Comparison of ENCODE assay signal across 15 mouse cellular contexts in genomic region chr1:80504757-80505156, GRCm38 (mm10). TPM values are rescaled to one million over a fixed set of nuclear protein-coding genes. Genes with fewer than 3 reads are reported as not detected.
A peak's percentile ranks its signal among the peaks of the same experiment; 100 is the strongest.
DNase-seq lines count a peak whose midpoint lies in the region; ATAC-seq and TF ChIP-seq lines count a peak whose summit lies in the region.
"Had no signal": no experiment of that assay in that cellular context is flagged by ENCODE, and none has a peak within 500 bp of the region (broad histone marks: within the 10 kb centered on the region; RNA-seq: fewer than 3 reads in every experiment).

No protein-coding gene starts in this region.

- no peak overlapping the region for H3K4me2 ChIP-seq in hindbrain, postnatal 0 days (ENCODE audit: low read depth, low read length)
- H3K4me2 ChIP-seq in hindbrain, embryonic 14.5 days (replicated peaks), result no peak overlapping the region
- H3K4me2 ChIP-seq in stomach, postnatal 0 days (replicated peaks; ENCODE audit: low read depth), result no peak overlapping the region
- H3K4me2 ChIP-seq: forebrain, embryonic 12.5 days; limb, embryonic 15.5 days had no signal

- no peaks in the 10 kb centered on the region for H3K9me3 ChIP-seq in hindbrain, postnatal 0 days (ENCODE audit: low read length)
- H3K9me3 ChIP-seq in hindbrain, embryonic 14.5 days (ENCODE audit: control insufficient read depth, low read length), result no peaks in the 10 kb centered on the region; the same call in 1 of the 2 replicates
- no peaks in the 10 kb centered on the region for H3K9me3 ChIP-seq in stomach, postnatal 0 days (ENCODE audit: control insufficient read depth, low read length)
- H3K9me3 ChIP-seq in forebrain, embryonic 10.5 days, result no peaks in the 10 kb centered on the region
- H3K9me3 ChIP-seq in midbrain, embryonic 10.5 days (replicated peaks), result no peaks in the 10 kb centered on the region
- H3K9me3 ChIP-seq: forebrain, embryonic 12.5 days; limb, embryonic 15.5 days had no signal

- H3K4me1 ChIP-seq in hindbrain, postnatal 0 days (ENCODE audit: insufficient read depth, low read length), result no peaks in the 10 kb centered on the region
- no peaks in the 10 kb centered on the region for H3K4me1 ChIP-seq in hindbrain, embryonic 14.5 days (replicated peaks; ENCODE audit: control insufficient read depth, insufficient read depth, low read length)
- no peaks in the 10 kb centered on the region for H3K4me1 ChIP-seq in stomach, postnatal 0 days (replicated peaks; ENCODE audit: control insufficient read depth, insufficient read depth)
- H3K4me1 ChIP-seq in forebrain, embryonic 10.5 days, result no peaks in the 10 kb centered on the region
- no peaks in the 10 kb centered on the region for H3K4me1 ChIP-seq in midbrain, embryonic 10.5 days
- H3K4me1 ChIP-seq: forebrain, embryonic 12.5 days; limb, embryonic 15.5 days had no signal

- DNase-seq in hindbrain, postnatal 0 days (ENCODE audit: low spot score), result no peak
- no peak for DNase-seq in hindbrain, embryonic 14.5 days (ENCODE audit: low spot score)
- peak; percentile 20 for DNase-seq in lung, postnatal 36 days
- no peak for DNase-seq in lung, adult 18-20 months
- DNase-seq in brain, adult 2 months (ENCODE audit: low read depth, low spot score), result peak; percentile 37
- no peak for DNase-seq in stomach, postnatal 0 days (ENCODE audit: low spot score)
- no peak for DNase-seq in forebrain, embryonic 10.5 days (ENCODE audit: extremely low spot score, low spot score)
- DNase-seq in midbrain, embryonic 10.5 days (ENCODE audit: low spot score), result no peak
- DNase-seq: cerebellum, postnatal 36 days had no signal

- no peaks in the 10 kb centered on the region for H3K27me3 ChIP-seq in hindbrain, postnatal 0 days (ENCODE audit: insufficient read depth, low read length)
- H3K27me3 ChIP-seq in hindbrain, embryonic 14.5 days (ENCODE audit: control insufficient read depth, insufficient read depth, low read length), result no peaks in the 10 kb centered on the region
- H3K27me3 ChIP-seq in stomach, postnatal 0 days (ENCODE audit: control insufficient read depth, insufficient read depth, low read length), result no peaks in the 10 kb centered on the region
- H3K27me3 ChIP-seq in forebrain, embryonic 10.5 days (ENCODE audit: poor library complexity, severe bottlenecking), result no peaks in the 10 kb centered on the region
- no peaks in the 10 kb centered on the region for H3K27me3 ChIP-seq in midbrain, embryonic 10.5 days (ENCODE audit: low read depth, poor library complexity, severe bottlenecking)
- H3K27me3 ChIP-seq: forebrain, embryonic 12.5 days; limb, embryonic 15.5 days had no signal

- no peak for TF ChIP-seq EP300 in stomach, postnatal 0 days (optimal IDR thresholded peaks at IDR 0.05)

- H3K27ac ChIP-seq in hindbrain, postnatal 0 days, result no peak overlapping the region
- H3K27ac ChIP-seq in hindbrain, embryonic 14.5 days, result no peak overlapping the region
- no peak overlapping the region for H3K27ac ChIP-seq in stomach, postnatal 0 days (replicated peaks)
- H3K27ac ChIP-seq in forebrain, embryonic 10.5 days, result no peak overlapping the region
- no peak overlapping the region for H3K27ac ChIP-seq in midbrain, embryonic 10.5 days (replicated peaks)
- H3K27ac ChIP-seq: forebrain, embryonic 12.5 days; limb, embryonic 15.5 days had no signal

- TF ChIP-seq CTCF in hindbrain, postnatal 0 days (IDR thresholded peaks at IDR 0.05; ENCODE audit: low read depth), result peak; percentile 54
- TF ChIP-seq CTCF in stomach, postnatal 0 days (IDR thresholded peaks at IDR 0.05; ENCODE audit: low read depth), result peak; percentile 62

- no peak overlapping the region for H3K4me3 ChIP-seq in hindbrain, postnatal 0 days (ENCODE audit: low read length)
- no peak overlapping the region for H3K4me3 ChIP-seq in hindbrain, embryonic 14.5 days (replicated peaks; ENCODE audit: low read length)
- no peak overlapping the region for H3K4me3 ChIP-seq in stomach, postnatal 0 days (ENCODE audit: low read depth, low read length)
- H3K4me3 ChIP-seq in forebrain, embryonic 10.5 days, result no peak overlapping the region
- no peak overlapping the region for H3K4me3 ChIP-seq in midbrain, embryonic 10.5 days
- H3K4me3 ChIP-seq: forebrain, embryonic 12.5 days; limb, embryonic 15.5 days had no signal

- WGBS in hindbrain, postnatal 0 days, result 90% methylated on average over 2 of the region's 2 CpGs
- 87% methylated on average over 2 of the region's 2 CpGs for WGBS in hindbrain, embryonic 14.5 days
- 74% methylated on average over 2 of the region's 2 CpGs for whole genome bisulfite sequencing in stomach, postnatal 0 days
- WGBS in forebrain, embryonic 10.5 days, result 88% methylated on average over 2 of the region's 2 CpGs
- 88% methylated on average over 2 of the region's 2 CpGs for WGBS in midbrain, embryonic 10.5 days

- no peaks in the 10 kb centered on the region for H3K36me3 ChIP-seq in hindbrain, postnatal 0 days (ENCODE audit: insufficient read depth, low read length)
- H3K36me3 ChIP-seq in hindbrain, embryonic 14.5 days (replicated peaks; ENCODE audit: control insufficient read depth, insufficient read depth), result no peaks in the 10 kb centered on the region
- no peaks in the 10 kb centered on the region for H3K36me3 ChIP-seq in stomach, postnatal 0 days (ENCODE audit: control insufficient read depth, insufficient read depth, low read length)
- H3K36me3 ChIP-seq in forebrain, embryonic 10.5 days (replicated peaks), result no peaks in the 10 kb centered on the region
- no peaks in the 10 kb centered on the region for H3K36me3 ChIP-seq in midbrain, embryonic 10.5 days
- H3K36me3 ChIP-seq: forebrain, embryonic 12.5 days; G1E had no signal

- ATAC-seq in hindbrain, postnatal 0 days, result no peak
- ATAC-seq in hindbrain, embryonic 14.5 days (ENCODE audit: low FRiP score), result no peak
- ATAC-seq in stomach, postnatal 0 days (ENCODE audit: low FRiP score, low TSS enrichment), result no peak

- H3K9ac ChIP-seq in hindbrain, postnatal 0 days (replicated peaks; ENCODE audit: low read length), result no peak overlapping the region
- no peak overlapping the region for H3K9ac ChIP-seq in hindbrain, embryonic 14.5 days
- no peak overlapping the region for H3K9ac ChIP-seq in stomach, postnatal 0 days (ENCODE audit: low read length)
- H3K9ac ChIP-seq: forebrain, embryonic 12.5 days; limb, embryonic 15.5 days had no signal

RNA-seq across cellular contexts. Expression of gene Gm45261, which starts 43.5 kb away (rescaled TPM):
- total RNA-seq in hindbrain, postnatal 0 days (2014; rRNA removed), result not detected in 2 replicates
- polyA plus RNA-seq in hindbrain, postnatal 0 days (2015; fragmentation: Nextera tagmentation; extraction: Ambion mirVana), result not detected in 2 replicates
- not detected in 2 replicates for polyA plus RNA-seq in hindbrain, embryonic 14.5 days (2014; fragmentation: Nextera tagmentation; extraction: Ambion mirVana)
- polyA plus RNA-seq in stomach, postnatal 0 days (2015; fragmentation: Nextera tagmentation; extraction: Ambion mirVana), result not detected in 2 replicates
- not detected in 2 replicates for polyA plus RNA-seq in forebrain, embryonic 10.5 days (2016; fragmentation: Nextera tagmentation; extraction: Ambion mirVana)
- polyA plus RNA-seq in midbrain, embryonic 10.5 days (2016; fragmentation: Nextera tagmentation; extraction: Ambion mirVana), result not detected in 2 replicates
- total RNA-seq: G1E; hematopoietic stem cell, adult 5-6 weeks had no signal
- polyA plus RNA-seq: forebrain, embryonic 12.5 days; G1E; gonadal fat pad, adult 2 months; limb, embryonic 15.5 days; stomach, embryonic 14.5 days had no signal

Comparison
In these comparisons a context has a peak if more than half of its experiments do, and no peak if none do; other contexts are left out.
1. DNase-seq: peak in lung, postnatal 36 days (single experiment) and brain, adult 2 months (single experiment); none in hindbrain, postnatal 0 days (single experiment), hindbrain, embryonic 14.5 days (single experiment), lung, adult 18-20 months (0 of 2), stomach, postnatal 0 days (single experiment), forebrain, embryonic 10.5 days (single experiment) and midbrain, embryonic 10.5 days (single experiment).